Mouse (Mus musculus) liver, embryonic 11.5 days (tissue): ENCODE results near the gene Ehd2. TPM values are rescaled to one million over a fixed set of nuclear protein-coding genes. Genes with fewer than 3 reads are reported as not detected.

ENCODE experiments used
- ATAC-seq: fragments of 200-750 bp; cut with Nextera tagmentation; replicated peaks from 2 replicates; pipeline ENCODE4 v1.8.0; 2017; ENCODE audit warnings: moderate number of reproducible peaks, mild to moderate bottlenecking, moderate TSS enrichment, moderate library complexity; ENCODE audit not compliant: low FRiP score
- DNase-seq: peaks from one replicate; pipeline ENCODE4 v3.0.0-alpha.2; 2017; ENCODE audit warnings: low spot score
- H3K27ac ChIP-seq: fragments of 300-500 bp; sonication (generic); 2 replicates; pipeline ENCODE4 v1.5.1; 2014; ENCODE audit warnings: mild to moderate bottlenecking, low read depth, low read length, control low read depth
- H3K27me3 ChIP-seq: fragments of 300-500 bp; sonication (generic); replicated peaks from 2 replicates; pipeline ENCODE4 v1.6.1; 2014; ENCODE audit warnings: low read length, mixed read lengths; ENCODE audit not compliant: control insufficient read depth, insufficient read depth
- H3K36me3 ChIP-seq: fragments of 300-500 bp; sonication (generic); 2 replicates; pipeline ENCODE4 v1.6.1; 2014; ENCODE audit warnings: mild to moderate bottlenecking, low read length, moderate library complexity, mixed read lengths; ENCODE audit not compliant: control insufficient read depth, insufficient read depth
- H3K4me1 ChIP-seq: fragments of 300-500 bp; sonication (generic); replicated peaks from 2 replicates; pipeline ENCODE4 v1.6.1; 2014; ENCODE audit warnings: low read length, mixed read lengths; ENCODE audit not compliant: control insufficient read depth, insufficient read depth
- H3K4me2 ChIP-seq: fragments of 300-500 bp; sonication (generic); 2 replicates; pipeline ENCODE4 v1.6.1; 2014; ENCODE audit warnings: mild to moderate bottlenecking, control low read depth, moderate library complexity
- H3K4me3 ChIP-seq: fragments of 300-500 bp; sonication (generic); 2 replicates; pipeline ENCODE4 v1.5.1; 2014; ENCODE audit warnings: low read depth, low read length, control low read depth
- H3K9ac ChIP-seq: fragments of 300-500 bp; sonication (generic); 2 replicates; pipeline ENCODE4 v1.6.1; 2014; ENCODE audit warnings: low read depth, low read length, control low read depth
- H3K9me3 ChIP-seq: fragments of 300-500 bp; sonication (generic); 2 replicates; pipeline ENCODE4 v1.6.1; 2016; ENCODE audit warnings: low read length, inconsistent platforms, mixed read lengths; ENCODE audit not compliant: control insufficient read depth
- WGBS: fragments of 180-500 bp; shearing (Covaris S2); extraction: QIAGEN DNeasy Blood & Tissue Kit; methylation state at CpG from one replicate; pipeline ENCODE4 v1.1.7; 2014; 5-methylcytosine and 5-hydroxymethylcytosine counted together
- polyA plus RNA-seq: library from polyadenylated mRNA; unstranded; fragments of >200 nt; fragmentation: Nextera tagmentation; extraction: Ambion mirVana; gene quantifications from 2 replicates; pipeline ENCODE4 v1.2.1, GENCODE M21; 2014

The Ehd2 gene
- polyA plus RNA-seq = 7.5 and 10.8 TPM in 2 replicates

DNA sequence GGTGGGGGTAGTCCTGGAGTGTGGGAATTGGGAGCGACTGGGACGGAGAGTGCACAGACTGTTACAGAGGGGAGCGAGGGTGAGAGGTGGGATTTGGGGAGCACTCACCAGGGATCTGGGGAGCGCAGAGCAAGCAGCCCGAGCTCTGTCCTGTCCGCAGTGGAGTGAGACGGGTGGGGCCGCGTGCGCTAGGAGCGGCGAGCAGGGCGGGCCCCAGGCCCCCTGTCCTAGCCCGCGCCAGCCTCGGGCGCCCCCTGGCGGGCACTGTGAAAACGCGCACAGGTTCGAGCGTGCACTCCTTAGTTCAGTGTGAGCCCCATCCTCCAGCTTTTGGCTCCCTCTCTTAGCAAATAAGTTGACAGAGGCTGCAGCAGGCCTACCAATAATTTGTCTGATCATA, at the start of gene Ehd2:
Gene Ehd2, minus strand, starts transcription at position 256 of the 400 bp plus-strand sequence.
- Histone ChIP-seq H3K27ac (no peak within 1 kb of the TSS), H3K4me2 (peak within 1 kb of the TSS; percentile 74), H3K4me3 (peak within 1 kb of the TSS; percentile 44), H3K9ac (peak within 1 kb of the TSS; percentile 58), H3K9me3 (no peaks in the 10 kb centered on the region), H3K27me3 (no peaks in the 10 kb centered on the region), H3K4me1 (peaks cover 6% of the 10 kb centered on the region), H3K36me3 (peaks cover 13% of the 10 kb centered on the region)
- 2% methylated on average over 19 of the region's 22 CpGs for WGBS
- ATAC-seq = peak; percentile 87
- DNase-seq = peak; percentile 69

DNA sequence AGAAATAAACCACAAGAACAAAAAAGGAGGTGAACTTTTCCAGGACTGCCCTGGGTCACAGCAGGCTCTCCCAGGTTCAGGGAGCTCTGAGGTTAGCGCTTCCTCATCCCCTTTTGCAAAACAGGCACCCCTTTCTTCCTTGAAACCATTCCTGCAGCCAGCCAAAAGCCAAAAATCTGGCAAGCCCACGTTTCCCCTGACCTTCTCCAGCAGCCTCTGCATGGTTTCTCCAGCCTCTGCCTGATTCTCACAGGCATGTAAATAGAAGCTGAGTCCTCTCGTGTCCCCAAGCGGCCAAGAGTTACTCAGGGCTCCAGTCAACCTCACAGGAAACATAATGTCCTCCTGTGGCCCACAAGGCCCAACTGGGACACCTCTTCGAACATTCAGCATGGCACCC, 48.0 kb upstream of the Ehd2 start:
- H3K36me3 ChIP-seq = peaks cover 5% of the 10 kb centered on the region; the same call in 1 of the 2 replicates
- H3K9ac ChIP-seq = no peak overlapping the region
- 80% methylated on average over 5 of the region's 5 CpGs for WGBS
- peaks cover 27% of the 10 kb centered on the region for H3K4me1 ChIP-seq
- DNase-seq = no peak
- H3K27ac ChIP-seq = no peak overlapping the region
- no peak overlapping the region for H3K4me2 ChIP-seq
- H3K4me3 ChIP-seq = no peak overlapping the region
- H3K27me3 ChIP-seq = no peaks in the 10 kb centered on the region
- no peaks in the 10 kb centered on the region for H3K9me3 ChIP-seq
- no peak for ATAC-seq

DNA sequence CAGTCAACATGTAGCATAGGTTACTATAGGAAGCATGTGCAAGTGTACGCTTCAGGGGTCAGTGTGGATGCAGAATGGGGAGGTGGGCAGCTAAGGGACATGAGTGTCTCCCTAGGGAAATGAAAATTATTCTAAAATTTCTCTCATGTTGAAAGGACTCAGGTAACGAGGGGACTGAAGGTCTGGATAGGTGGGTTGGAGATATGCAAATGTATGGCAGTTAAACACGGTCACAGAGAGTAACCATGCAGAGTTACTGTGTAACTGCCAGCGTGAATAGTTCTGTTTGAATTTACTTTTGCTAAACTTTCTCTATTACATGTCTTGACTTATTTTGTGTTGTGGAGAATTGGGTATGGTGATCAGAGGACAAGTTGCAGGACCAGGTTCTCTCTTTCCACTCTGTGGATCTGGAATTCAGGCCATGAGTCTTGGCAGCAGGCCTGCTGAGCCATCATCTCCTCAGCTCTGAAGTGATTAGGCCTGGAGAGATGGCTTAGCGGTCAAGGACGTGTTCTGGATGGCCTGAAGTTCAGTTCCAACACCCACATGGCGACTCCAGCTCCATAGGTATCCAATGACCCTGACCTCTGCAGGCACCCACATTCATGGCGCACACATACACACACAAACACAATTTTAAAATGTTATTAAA, 47.3 kb upstream of the Ehd2 start:
- no peak overlapping the region for H3K27ac ChIP-seq
- H3K36me3 ChIP-seq = 0 out of 2 replicates have a peak, but pooled peaks cover 5% of the 10 kb centered on the region
- WGBS = 91% methylated on average over 8 of the region's 8 CpGs
- H3K4me3 ChIP-seq = no peak overlapping the region
- no peaks in the 10 kb centered on the region for H3K9me3 ChIP-seq
- ATAC-seq (no peak), DNase-seq (no peak)
- H3K4me1 ChIP-seq = peaks cover 27% of the 10 kb centered on the region
- no peaks in the 10 kb centered on the region for H3K27me3 ChIP-seq
- no peak overlapping the region for H3K4me2 ChIP-seq
- H3K9ac ChIP-seq = no peak overlapping the region

DNA sequence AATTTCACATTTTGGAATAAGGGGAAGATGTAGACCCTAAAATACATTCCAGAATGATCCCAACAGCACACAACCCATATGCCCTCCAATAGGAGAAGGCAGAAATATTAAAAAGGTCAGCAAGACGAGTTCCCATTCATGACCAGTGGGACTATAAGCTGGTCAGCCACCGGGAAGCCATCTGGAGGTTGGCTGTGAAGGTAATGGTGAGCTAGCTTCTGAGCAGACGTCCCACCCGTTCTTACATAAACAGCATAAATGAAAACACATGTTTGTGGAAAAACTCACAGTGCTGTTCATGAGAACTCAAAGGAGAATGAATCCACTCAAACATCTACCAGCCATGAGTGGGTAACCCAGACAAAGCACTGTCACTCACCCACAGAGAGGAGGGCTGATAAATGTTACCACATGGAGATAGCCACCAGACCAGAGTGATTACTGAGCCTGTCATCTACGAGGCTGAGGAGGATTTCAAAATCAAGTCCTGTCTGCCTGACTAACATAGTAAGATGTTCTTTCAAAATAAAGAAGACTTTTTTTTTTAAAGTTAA, 46.4 kb upstream of the Ehd2 start:
- no peak for ATAC-seq
- no peak overlapping the region for H3K4me3 ChIP-seq
- H3K9me3 ChIP-seq = no peaks in the 10 kb centered on the region
- peaks cover 25% of the 10 kb centered on the region for H3K4me1 ChIP-seq
- H3K9ac ChIP-seq = no peak overlapping the region
- 70% methylated on average over 5 of the region's 5 CpGs for WGBS
- no peak overlapping the region for H3K4me2 ChIP-seq
- no peak overlapping the region for H3K27ac ChIP-seq
- DNase-seq = no peak
- H3K27me3 ChIP-seq = no peaks in the 10 kb centered on the region
- 0 out of 2 replicates have a peak, but pooled peaks cover 5% of the 10 kb centered on the region for H3K36me3 ChIP-seq

DNA sequence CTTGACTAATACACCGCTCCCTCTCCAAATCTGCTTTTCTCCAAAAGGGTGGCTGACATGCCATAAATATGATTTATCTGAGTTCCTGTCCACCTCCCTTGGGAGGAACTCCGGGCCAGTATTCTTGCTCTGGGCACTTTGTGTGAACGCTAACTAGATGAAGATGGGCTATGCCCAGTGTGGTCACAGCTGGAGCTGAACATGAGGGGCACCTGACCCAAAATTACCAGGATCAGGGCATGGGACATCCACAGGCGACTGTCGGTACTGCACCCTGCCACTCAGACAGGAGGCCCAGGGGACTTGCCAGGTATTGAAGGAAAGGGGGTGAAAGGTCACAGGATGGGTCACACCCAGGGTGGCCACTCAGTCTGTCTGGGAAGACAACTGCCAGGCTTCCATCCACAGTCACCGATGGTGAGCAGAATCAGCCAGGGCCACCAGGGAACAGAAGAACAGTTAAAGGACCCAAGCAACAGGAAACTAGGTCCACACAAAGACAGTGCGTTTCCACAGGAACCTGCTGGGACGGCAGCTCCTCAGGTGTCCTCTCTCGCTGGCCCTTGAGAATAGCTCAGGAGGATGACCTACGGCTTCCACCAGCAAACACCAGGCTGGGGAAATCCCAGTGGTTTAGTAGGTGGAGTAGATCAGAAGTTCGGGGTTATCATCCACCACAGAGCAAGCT, 45.4 kb upstream of the Ehd2 start:
- peaks cover 16% of the 10 kb centered on the region for H3K4me1 ChIP-seq
- ATAC-seq = 0 out of 2 replicates have a peak, but pooled peaks have one; percentile 13

DNA sequence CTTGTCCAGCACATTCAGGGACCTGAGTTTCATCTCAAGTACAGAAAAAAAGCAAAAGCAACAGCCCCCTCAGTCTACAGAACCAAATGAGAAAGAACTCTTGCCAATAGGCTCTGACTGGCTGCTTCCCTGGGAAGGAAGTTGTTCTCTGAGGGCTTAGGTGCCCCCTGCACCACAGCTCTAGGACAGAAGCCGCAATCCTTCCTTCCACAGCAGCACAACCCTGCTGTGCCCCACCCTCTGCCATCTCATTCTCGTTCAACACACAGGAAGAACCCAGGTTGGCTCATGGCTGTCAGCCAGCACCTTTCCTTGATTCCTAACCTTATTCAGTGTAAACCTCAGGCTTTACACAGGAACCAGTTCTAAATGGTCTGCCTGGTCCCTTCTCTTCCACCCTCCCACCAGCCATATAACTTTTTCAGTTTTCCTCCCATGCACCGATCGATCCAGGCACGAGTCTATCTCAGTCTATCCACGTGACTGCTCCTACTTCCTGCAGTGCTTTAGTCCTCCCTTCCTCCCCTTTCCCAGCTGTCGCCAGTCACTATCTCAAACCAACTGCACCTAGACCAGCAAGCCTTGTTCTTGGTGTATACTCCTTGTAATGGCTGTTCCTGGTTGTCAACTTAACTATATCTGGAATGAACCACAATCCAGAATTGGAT, 44.2 kb upstream of the Ehd2 start:
- WGBS = 57% methylated on average over 7 of the region's 7 CpGs
- H3K27me3 ChIP-seq = no peaks in the 10 kb centered on the region
- peaks cover 14% of the 10 kb centered on the region for H3K4me1 ChIP-seq
- H3K36me3 ChIP-seq = 0 out of 2 replicates have a peak, but pooled peaks cover 5% of the 10 kb centered on the region
- H3K4me2 ChIP-seq = peak overlapping the region; percentile 29; the same call in 1 of the 2 replicates
- no peaks in the 10 kb centered on the region for H3K9me3 ChIP-seq
- ATAC-seq (no peak; the same call in 1 of the 2 replicates), DNase-seq (no peak)
- no peak overlapping the region for H3K4me3 ChIP-seq
- H3K9ac ChIP-seq = no peak overlapping the region
- H3K27ac ChIP-seq = no peak overlapping the region

More for the DNA sequence above, 45.4 kb upstream of the Ehd2 start:
- 0 out of 2 replicates have a peak, but pooled peaks cover 5% of the 10 kb centered on the region for H3K36me3 ChIP-seq
- no peak overlapping the region for H3K4me2 ChIP-seq
- no peak overlapping the region for H3K27ac ChIP-seq
- 74% methylated on average over 11 of the region's 11 CpGs for WGBS
- no peak overlapping the region for H3K4me3 ChIP-seq
- no peaks in the 10 kb centered on the region for H3K9me3 ChIP-seq
- DNase-seq = no peak
- H3K27me3 ChIP-seq = no peaks in the 10 kb centered on the region
- H3K9ac ChIP-seq = no peak overlapping the region

DNA sequence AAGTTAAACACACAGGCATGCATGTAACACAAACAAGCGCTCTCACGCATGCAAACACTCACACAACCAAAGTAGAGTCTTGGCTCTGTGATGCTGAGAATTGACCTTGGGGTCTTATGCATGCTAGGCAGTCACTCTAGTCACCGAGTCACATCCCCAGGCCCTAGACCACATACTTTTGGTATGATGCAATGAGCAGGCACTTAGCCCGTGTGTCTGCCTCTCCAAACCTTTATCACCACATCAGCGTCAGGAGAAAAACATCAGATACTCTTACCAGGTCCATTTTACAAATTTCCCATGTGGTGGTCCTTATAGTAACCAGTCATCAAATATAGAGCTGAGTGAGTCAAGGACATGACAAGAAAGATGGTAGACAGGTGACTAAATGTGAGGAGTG, 43.3 kb upstream of the Ehd2 start:
- no peak for DNase-seq
- H3K4me2 ChIP-seq = no peak overlapping the region
- 80% methylated on average over 5 of the region's 5 CpGs for WGBS
- ATAC-seq = no peak
- H3K4me3 ChIP-seq = no peak overlapping the region
- H3K9me3 ChIP-seq = no peaks in the 10 kb centered on the region
- no peak overlapping the region for H3K27ac ChIP-seq
- peaks cover 14% of the 10 kb centered on the region for H3K4me1 ChIP-seq
- no peak overlapping the region for H3K9ac ChIP-seq
- H3K36me3 ChIP-seq = 0 out of 2 replicates have a peak, but pooled peaks cover 5% of the 10 kb centered on the region
- H3K27me3 ChIP-seq = no peaks in the 10 kb centered on the region

DNA sequence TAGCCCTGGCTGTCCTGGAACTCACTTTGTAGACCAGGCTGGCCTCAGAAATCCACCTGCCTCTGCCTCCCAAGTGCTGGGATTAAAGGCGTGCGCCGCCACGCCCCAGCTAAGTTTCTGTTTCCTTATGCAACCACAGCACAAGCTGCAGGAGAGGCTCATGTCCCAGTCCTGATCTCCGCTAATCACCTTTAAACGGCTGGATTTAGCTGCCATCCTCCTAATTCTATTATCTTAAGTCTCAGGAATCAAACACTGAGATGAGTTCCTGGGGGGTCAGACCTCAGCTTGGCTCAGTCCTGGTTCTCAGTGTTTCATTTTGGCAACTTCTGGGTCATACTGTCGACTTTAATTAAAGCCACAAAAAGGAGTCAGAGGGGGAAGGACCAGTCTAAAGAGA, 42.3 kb upstream of the Ehd2 start:
- H3K4me3 ChIP-seq = no peak overlapping the region
- H3K27me3 ChIP-seq = no peaks in the 10 kb centered on the region
- WGBS = 91% methylated on average over 7 of the region's 7 CpGs
- H3K27ac ChIP-seq = no peak overlapping the region
- DNase-seq (no peak), ATAC-seq (no peak)
- H3K4me1 ChIP-seq = peaks cover 14% of the 10 kb centered on the region
- no peak overlapping the region for H3K4me2 ChIP-seq
- no peaks in the 10 kb centered on the region for H3K9me3 ChIP-seq
- H3K36me3 ChIP-seq = 0 out of 2 replicates have a peak, but pooled peaks cover 5% of the 10 kb centered on the region
- H3K9ac ChIP-seq = no peak overlapping the region
